Mouse (Mus musculus) ES-E14 (cell line): ENCODE data around the gene Hist1h2bg. TPM values are rescaled to one million over a fixed set of nuclear protein-coding genes. Genes with fewer than 3 reads are reported as not detected.

Experiments
- DNase-seq: peaks from one replicate; pipeline ENCODE4 v3.0.0-alpha.2; 2013; ENCODE audit warnings: low read depth, low spot score
- H3K27ac ChIP-seq: 2 replicates; pipeline ENCODE4 v1.5.1; 2012; ENCODE audit warnings: low read depth, mild to moderate bottlenecking, low read length, moderate library complexity, mixed read lengths; ENCODE audit not compliant: poor library complexity, insufficient read depth, severe bottlenecking
- H3K36me3 ChIP-seq: 2 replicates; pipeline ENCODE4 v1.6.1; 2012; ENCODE audit warnings: mild to moderate bottlenecking, low read length, moderate library complexity, mixed read lengths; ENCODE audit not compliant: control insufficient read depth, poor library complexity, insufficient read depth, severe bottlenecking
- H3K4me1 ChIP-seq, 2 experiments: fragments of 150-350 bp in 1 of 2; sonication (generic) in 1 of 2; 2 replicates each; pipeline ENCODE4 v1.6.1; 2012; ENCODE audit warnings: low read length in 2 of 2, mild to moderate bottlenecking in 1 of 2, mixed read lengths in 1 of 2; ENCODE audit not compliant: control insufficient read depth in 2 of 2, insufficient read depth in 2 of 2, poor library complexity in 1 of 2
- H3K4me3 ChIP-seq, 2 experiments: fragments of 150-350 bp in 1 of 2; sonication (generic) in 1 of 2; 2 replicates each; pipeline ENCODE4 v1.5.1; 2012; ENCODE audit warnings: low read length in 2 of 2, low read depth in 1 of 2, mild to moderate bottlenecking in 1 of 2, mixed read lengths in 1 of 2; ENCODE audit not compliant: insufficient read depth in 1 of 2, poor library complexity in 1 of 2, severe bottlenecking in 1 of 2
- H3K9ac ChIP-seq: 2 replicates; pipeline ENCODE4 v1.6.1; 2012; ENCODE audit warnings: low read depth, mild to moderate bottlenecking, low read length, mixed read lengths; ENCODE audit not compliant: poor library complexity, insufficient read depth, severe bottlenecking
- H3K9me3 ChIP-seq: fragments of 150-350 bp; sonication (generic); 2 replicates; pipeline ENCODE4 v1.6.1; 2012; ENCODE audit warnings: low read depth, mild to moderate bottlenecking, low read length; ENCODE audit not compliant: control insufficient read depth, insufficient read depth
- CHD2 ChIP-seq: IDR thresholded peaks from 2 replicates; pipeline ENCODE4 v1.6.1; 2014; ENCODE audit warnings: mild to moderate bottlenecking, low read depth, low read length, inconsistent platforms
- HCFC1 ChIP-seq: IDR thresholded peaks from 2 replicates; pipeline ENCODE4 v1.6.1; 2012; ENCODE audit warnings: low read length, inconsistent platforms, borderline replicate concordance; ENCODE audit not compliant: insufficient read depth
- MAFK ChIP-seq: IDR thresholded peaks from 2 replicates; pipeline ENCODE4 v1.6.1; 2014; ENCODE audit warnings: mild to moderate bottlenecking, low read depth, low read length, inconsistent platforms; ENCODE audit not compliant: insufficient read depth
- ZC3H11A ChIP-seq: IDR thresholded peaks from 2 replicates; pipeline ENCODE4 v1.6.1; 2012; ENCODE audit warnings: low read depth, mild to moderate bottlenecking, inconsistent platforms, low read length, borderline replicate concordance
- ZNF384 ChIP-seq: IDR thresholded peaks from 2 replicates; pipeline ENCODE4 v1.6.1; 2012; ENCODE audit warnings: low read depth, low read length, inconsistent platforms
- in situ Hi-C, 2 experiments: fragments of 600-800 bp; cut with MboI; formaldehyde crosslinking; loops; one replicate each; pipeline ENCODE4 v1.15.1; 2025; ENCODE audit warnings: low sequenced_read_pairs in 2 of 2, inconsistent platforms in 1 of 2; ENCODE audit not compliant: unreplicated experiment in 2 of 2
- total RNA-seq: library from RNA; depleted of rRNA; stranded (reverse); fragments of 300-350 nt; gene quantifications from 2 replicates; pipeline ENCODE4 v1.2.3, GENCODE M21; 2012

Hist1h2bg gene
- total RNA-seq, 1 experiment = 2,074 TPM

DNA sequence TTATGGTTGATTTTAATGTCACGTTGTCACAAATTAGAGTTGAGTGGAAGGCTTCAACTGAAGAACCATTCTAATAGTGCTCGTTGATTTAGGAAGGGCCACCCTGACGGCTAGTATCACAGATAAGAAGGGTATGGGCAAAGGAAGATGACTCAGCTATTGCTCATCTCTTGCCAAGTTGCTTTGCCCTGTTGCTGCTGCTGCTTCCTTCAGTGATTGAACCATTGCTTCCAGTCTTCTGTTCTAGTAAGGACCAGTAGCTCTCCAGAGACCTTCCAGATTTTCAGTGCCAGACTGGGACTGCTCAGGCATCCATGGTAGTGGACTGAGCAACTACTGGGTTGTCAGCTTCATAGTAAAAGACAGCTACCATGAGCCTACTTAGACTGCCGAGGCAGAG lies 38.0 kb downstream of the Hist1h2bg start:
- Histone ChIP-seq H3K9ac (no peak overlapping the region), H3K4me3 (no peak overlapping the region), H3K9me3 (no peaks in the 10 kb centered on the region), H3K4me1 (no peaks in the 10 kb centered on the region), H3K36me3 (no peaks in the 10 kb centered on the region), H3K27ac (no peak overlapping the region)
- in situ Hi-C loops = loop anchor here in 1 of 2 experiments (10.0 kb wide), 1 partner anchor 194 kb away; no protein-coding TSS in a partner anchor
- DNase-seq = no peak
- no peak for TF ChIP-seq ZC3H11A
- no peak for TF ChIP-seq MAFK
- no peak for TF ChIP-seq HCFC1
- no peak for TF ChIP-seq ZNF384
- TF ChIP-seq CHD2 = no peak

DNA sequence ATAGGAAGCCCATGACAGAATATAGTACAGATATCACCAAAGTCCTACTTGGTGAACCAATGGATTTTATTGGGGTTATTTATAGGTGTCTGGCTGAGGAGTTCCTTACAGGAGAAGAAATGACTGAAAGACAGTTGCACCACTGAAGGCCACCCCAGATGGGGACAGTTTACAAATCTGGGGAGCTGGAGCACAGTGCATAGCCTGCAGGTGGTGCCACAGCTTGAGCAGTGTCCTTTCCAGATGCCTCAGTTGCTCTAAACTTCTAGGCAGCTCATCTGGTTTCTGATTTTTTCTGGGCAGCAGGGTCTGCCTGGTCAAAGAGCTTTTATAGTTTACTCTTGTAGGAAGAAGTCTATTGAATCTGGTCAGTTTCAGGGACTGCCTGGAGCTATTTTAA lies 38.6 kb downstream of the Hist1h2bg start:
- no peak overlapping the region for H3K9ac ChIP-seq
- in situ Hi-C loops = loop anchor here in 1 of 2 experiments (10.0 kb wide), 1 partner anchor 195 kb away; no protein-coding TSS in a partner anchor
- DNase-seq = no peak
- no peak overlapping the region for H3K27ac ChIP-seq
- no peak for TF ChIP-seq ZNF384
- H3K4me3 ChIP-seq = no peak overlapping the region
- no peaks in the 10 kb centered on the region for H3K4me1 ChIP-seq
- no peaks in the 10 kb centered on the region for H3K36me3 ChIP-seq
- no peaks in the 10 kb centered on the region for H3K9me3 ChIP-seq

- no peak for DNase-seq
- no peak overlapping the region for H3K9ac ChIP-seq
Measured at GRCm38 (mm10) chr13:23610393-23610792, 39.2 kb downstream of the Hist1h2bg start.

DNA sequence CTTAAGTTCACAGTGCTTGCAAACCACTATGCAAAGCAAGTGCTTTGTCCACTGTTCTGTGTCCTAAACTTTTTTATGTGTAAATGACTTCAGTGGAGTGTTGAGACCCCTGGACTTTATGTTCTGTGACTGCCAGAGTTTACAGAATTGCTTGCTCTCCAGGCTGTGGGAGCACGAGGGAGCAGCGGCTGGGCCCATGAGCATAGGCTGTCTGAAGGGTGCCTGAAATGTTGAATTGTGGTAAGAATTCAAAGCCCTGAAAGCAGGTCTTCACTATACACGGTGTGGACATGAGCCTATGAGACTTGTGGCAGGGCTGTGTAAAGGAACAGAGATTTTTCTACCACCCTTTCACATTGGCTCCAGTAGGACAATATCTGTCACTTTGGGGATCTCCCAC lies 40.4 kb downstream of the Hist1h2bg start:
- TF ChIP-seq ZNF384 (no peak), CHD2 (no peak)
- Histone ChIP-seq H3K9me3 (no peaks in the 10 kb centered on the region), H3K4me3 (no peak overlapping the region), H3K4me1 (no peaks in the 10 kb centered on the region), H3K9ac (no peak overlapping the region), H3K36me3 (no peaks in the 10 kb centered on the region), H3K27ac (no peak overlapping the region)
- in situ Hi-C loops = no loop called here
- no peak for DNase-seq

More at GRCm38 (mm10) chr13:23610393-23610792, 39.2 kb downstream of the Hist1h2bg start:
- H3K27ac ChIP-seq = no peak overlapping the region
- TF ChIP-seq ZNF384 (no peak), ZC3H11A (no peak), HCFC1 (no peak), CHD2 (no peak), MAFK (no peak)
- no peaks in the 10 kb centered on the region for H3K4me1 ChIP-seq
- no peaks in the 10 kb centered on the region for H3K9me3 ChIP-seq
- H3K36me3 ChIP-seq = no peaks in the 10 kb centered on the region
- in situ Hi-C loops = no loop called here
- H3K4me3 ChIP-seq = no peak overlapping the region

- Histone ChIP-seq H3K36me3 (no peaks in the 10 kb centered on the region), H3K27ac (no peak overlapping the region), H3K4me1 (no peaks in the 10 kb centered on the region), H3K9ac (peak overlapping the region; percentile 40; the same call in 1 of the 2 replicates), H3K9me3 (no peaks in the 10 kb centered on the region), H3K4me3 (peak overlapping the region; percentile 36 to 57)
- in situ Hi-C loops = no loop called here
- TF ChIP-seq HCFC1 = no peak
- TF ChIP-seq CHD2 = no peak
- no peak for TF ChIP-seq ZC3H11A
- TF ChIP-seq ZNF384 = no peak
- no peak for TF ChIP-seq MAFK
- DNase-seq = no peak
Measured at GRCm38 (mm10) chr13:23620056-23620732, 49.0 kb downstream of the Hist1h2bg start.
